Mouse (Mus musculus): ENCODE data around the gene Dab2.

Gene Dab2

GRCm38 (mm10) chr15:6398881-6399280 lies 99.3 kb downstream of the Dab2 start:
- no peak for DNase-seq

- DNase-seq: no peak
Measured at GRCm38 (mm10) chr15:6400115-6400514, 100.5 kb downstream of the Dab2 start.

GRCm38 (mm10) chr15:6402433-6402832 lies 102.8 kb downstream of the Dab2 start:
- DNase-seq: no peak

GRCm38 (mm10) chr15:6404172-6404571 lies 104.6 kb downstream of the Dab2 start:
- DNase-seq: no peak

- DNase-seq: no peak
Measured at GRCm38 (mm10) chr15:6406771-6407170, 107.2 kb downstream of the Dab2 start.

GRCm38 (mm10) chr15:6409031-6409430 lies 109.4 kb downstream of the Dab2 start:
- DNase-seq: no peak

- DNase-seq: no peak
Measured at GRCm38 (mm10) chr15:6410161-6410560, 110.6 kb downstream of the Dab2 start.

GRCm38 (mm10) chr15:6411334-6411733 lies 111.7 kb downstream of the Dab2 start:
- no peak for DNase-seq

- DNase-seq: no peak
Measured at GRCm38 (mm10) chr15:6415317-6415716, 115.7 kb downstream of the Dab2 start.

- peak; percentile 17 to 33 for DNase-seq
Measured at GRCm38 (mm10) chr15:6431777-6432176, 132.2 kb downstream of the Dab2 start.

- peak; percentile 45 to 69 for DNase-seq
Measured at GRCm38 (mm10) chr15:6432411-6432810, 132.8 kb downstream of the Dab2 start.

GRCm38 (mm10) chr15:6435281-6435680 lies 135.7 kb downstream of the Dab2 start:
- DNase-seq: no peak

- peak; percentile 57 to 62 for DNase-seq
Measured at GRCm38 (mm10) chr15:6435773-6436172, 136.2 kb downstream of the Dab2 start.

GRCm38 (mm10) chr15:6438685-6439084 lies 139.1 kb downstream of the Dab2 start:
- DNase-seq: no peak

GRCm38 (mm10) chr15:6444452-6444851 lies 144.9 kb downstream of the Dab2 start:
- no peak for DNase-seq

- no peak for DNase-seq
Measured at GRCm38 (mm10) chr15:6445135-6445534, 145.5 kb downstream of the Dab2 start, which contains the start of gene C9. Gene C9 (plus strand): TSS chr15:6445327.

- no peak for DNase-seq
Measured at GRCm38 (mm10) chr15:6446181-6446580, 146.6 kb downstream of the Dab2 start.

GRCm38 (mm10) chr15:6448892-6449291 lies 149.3 kb downstream of the Dab2 start:
- DNase-seq: peak; percentile 4 to 15

- DNase-seq: no peak
Measured at GRCm38 (mm10) chr15:6454461-6454860, 154.9 kb downstream of the Dab2 start.

- DNase-seq: no peak
Measured at GRCm38 (mm10) chr15:6461381-6461780, 161.8 kb downstream of the Dab2 start.

GRCm38 (mm10) chr15:6463361-6463923 lies 163.9 kb downstream of the Dab2 start:
- DNase-seq: no peak

- DNase-seq: no peak
Measured at GRCm38 (mm10) chr15:6466995-6467394, 167.4 kb downstream of the Dab2 start.

- no peak for DNase-seq
Measured at GRCm38 (mm10) chr15:6468845-6469244, 169.3 kb downstream of the Dab2 start.

GRCm38 (mm10) chr15:6469384-6469783 lies 169.8 kb downstream of the Dab2 start:
- no peak for DNase-seq

- DNase-seq: no peak
Measured at GRCm38 (mm10) chr15:6483561-6483960, 184.0 kb downstream of the Dab2 start.

Measured in cerebellum, postnatal 10 days (tissue).